Mouse (Mus musculus): ENCODE measurements around the gene Odc1.

The Odc1 gene

DNA sequence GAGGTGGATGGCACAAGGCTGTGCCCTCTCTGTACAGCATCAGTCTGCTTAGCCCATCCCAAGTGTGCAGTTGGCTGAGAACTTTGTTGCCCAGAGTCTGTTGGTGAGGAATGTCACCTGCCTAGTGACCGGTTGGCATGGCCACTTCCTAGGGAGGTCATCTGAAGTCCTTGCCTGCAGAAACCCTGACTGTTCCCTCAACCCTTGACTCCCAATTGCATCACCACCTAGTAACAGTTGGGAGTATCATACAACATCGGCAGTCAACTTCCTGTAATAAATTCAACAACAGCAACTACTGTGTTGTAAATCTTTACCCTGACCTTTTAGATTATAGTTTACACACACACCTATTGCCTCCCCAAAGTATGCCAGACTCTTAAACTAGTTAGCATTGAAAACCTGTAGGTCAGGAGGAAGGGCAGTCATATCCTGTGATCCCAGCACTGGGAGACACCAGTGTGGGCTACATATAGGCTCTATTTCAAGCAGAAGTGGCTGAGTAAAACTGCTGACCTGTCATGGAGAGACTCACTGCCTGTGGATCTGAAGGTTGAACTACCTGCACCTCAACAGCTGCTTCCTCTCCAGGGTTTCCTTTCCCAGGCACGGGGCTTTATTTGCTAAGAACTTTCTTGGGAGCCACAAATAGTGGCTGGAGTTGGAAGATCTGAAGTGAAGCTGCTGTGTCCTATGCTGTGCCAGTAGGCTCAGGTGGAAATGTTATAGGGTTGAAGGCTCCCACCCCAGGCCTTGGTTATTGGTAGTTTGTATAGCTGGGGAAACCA lies 6.8 kb downstream of the Odc1 start:
- DNase-seq = no peak

- DNase-seq = no peak
These were observed 7.8 kb downstream of the Odc1 start for GRCm38 (mm10) chr12:17552420-17552819.

DNA sequence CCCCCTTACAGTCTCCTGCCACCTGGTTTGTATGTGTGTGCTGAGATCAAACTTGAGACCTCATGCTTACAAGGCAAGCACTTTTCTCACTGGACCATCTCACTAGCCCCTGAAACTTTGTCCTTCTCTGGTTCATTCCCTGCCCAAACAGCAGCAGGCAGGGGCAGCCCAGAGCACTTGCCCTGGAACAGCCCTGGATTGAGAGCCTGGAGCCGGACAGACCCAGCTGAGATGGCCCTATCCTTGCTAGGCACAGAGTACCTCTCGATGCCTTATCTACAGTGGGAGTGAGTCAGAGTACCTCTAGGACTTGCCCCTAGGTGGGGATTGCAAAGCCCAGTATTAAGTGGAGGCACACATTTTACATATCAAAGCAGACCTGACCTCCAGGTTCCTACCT lies 8.4 kb downstream of the Odc1 start:
- no peak for DNase-seq

- no peak for DNase-seq
These were observed 9.0 kb downstream of the Odc1 start for GRCm38 (mm10) chr12:17553627-17554026.

DNA sequence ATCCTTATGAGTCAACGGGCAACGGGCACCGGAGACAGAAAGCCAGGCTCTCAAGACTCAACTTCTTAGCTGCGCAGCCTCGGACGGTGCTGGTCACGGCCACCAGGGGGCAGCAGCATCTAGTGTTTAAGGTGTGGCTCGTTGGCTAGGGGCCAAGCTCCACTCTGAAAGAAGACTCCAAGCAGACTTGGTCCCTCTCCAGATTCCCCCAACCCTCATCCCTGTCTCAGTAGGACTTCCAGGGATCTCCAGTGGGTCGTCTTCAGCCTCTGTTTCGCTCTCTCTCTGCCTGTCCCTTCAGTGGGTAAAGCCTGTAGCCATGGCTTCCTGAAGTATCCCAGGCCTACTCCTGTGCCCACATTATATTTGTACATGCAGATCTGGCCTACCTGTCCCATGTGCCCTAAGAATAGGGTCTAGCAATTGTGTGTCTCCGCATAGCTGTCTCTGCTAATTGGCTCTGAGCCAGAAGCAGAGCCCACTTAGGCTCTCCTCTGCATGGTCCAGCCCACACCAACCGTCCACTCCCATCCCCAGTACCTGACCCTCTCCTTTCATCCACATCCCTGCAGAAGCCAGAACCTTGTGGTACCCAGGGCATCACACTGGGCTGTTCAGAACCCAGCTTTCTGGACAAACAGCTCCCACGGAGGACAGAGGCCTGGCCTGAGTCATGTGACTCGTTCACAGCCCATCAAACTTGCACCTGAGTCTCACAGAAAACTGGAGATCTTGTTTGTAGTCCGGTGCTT lies 9.8 kb downstream of the Odc1 start:
- peak; percentile 85 for DNase-seq

DNA sequence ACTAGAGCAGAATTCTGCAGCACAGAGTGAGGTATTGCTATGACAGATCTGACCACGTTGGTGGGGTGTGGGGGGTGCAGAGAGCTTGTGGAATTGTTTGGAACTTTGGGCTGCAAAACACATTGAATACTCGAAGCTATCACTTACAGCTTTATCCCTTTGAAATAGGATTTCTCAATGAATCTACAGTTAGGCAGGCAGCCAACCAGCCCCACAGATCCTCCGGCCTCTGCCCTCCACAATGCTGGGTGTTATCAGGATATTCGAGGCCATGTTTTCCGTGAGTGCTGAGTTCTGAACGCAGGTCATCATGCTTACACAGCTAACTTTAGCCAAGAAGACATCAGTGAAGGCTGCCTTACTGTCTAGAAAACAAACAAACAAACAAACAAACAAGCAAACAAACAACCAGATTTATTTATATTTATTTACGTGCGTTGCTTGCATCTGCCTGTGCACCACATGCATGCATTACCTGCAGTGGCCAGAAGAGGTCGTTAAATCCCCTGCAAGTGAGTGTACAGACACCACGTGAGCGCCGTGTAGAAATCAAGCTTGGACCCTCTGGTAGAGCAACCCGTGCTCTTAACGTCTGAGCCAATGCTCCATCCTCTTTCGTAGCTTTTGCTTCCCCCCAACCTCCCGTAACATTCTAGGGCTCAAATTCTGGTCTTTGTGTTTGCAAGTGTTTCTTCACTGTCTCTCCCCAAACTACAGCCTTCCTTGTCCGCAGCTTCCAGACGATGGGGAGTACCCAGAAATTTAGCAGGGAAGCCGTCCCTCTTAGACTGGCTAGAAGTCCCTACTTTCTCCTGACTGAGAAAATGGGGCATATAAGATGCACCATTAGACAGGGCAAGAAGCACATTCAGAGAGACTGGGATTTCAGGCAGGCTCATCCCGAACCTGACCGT lies 12.1 kb downstream of the Odc1 start:
- peak; percentile 47 for DNase-seq

GRCm38 (mm10) chr12:17557344-17557966 lies 12.9 kb downstream of the Odc1 start:
- DNase-seq = no peak

DNA sequence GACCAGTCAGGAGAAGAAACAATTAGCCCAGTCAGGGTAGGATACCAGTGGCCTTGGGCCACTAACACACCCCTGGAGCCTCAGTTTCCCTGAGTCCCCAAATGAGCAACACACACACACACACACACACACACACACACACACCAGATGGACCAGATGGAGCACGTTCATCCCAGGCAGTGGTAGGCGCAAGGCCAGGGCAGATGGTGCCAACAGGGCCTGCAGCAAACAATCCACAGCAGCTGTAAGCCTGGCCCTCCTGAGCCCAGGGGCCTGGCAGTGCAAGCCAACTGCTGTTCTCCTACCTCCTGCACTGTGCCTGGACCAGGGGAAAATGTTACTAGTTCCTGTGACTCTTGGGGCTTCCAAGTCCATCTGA lies 13.4 kb downstream of the Odc1 start:
- DNase-seq = no peak

DNA sequence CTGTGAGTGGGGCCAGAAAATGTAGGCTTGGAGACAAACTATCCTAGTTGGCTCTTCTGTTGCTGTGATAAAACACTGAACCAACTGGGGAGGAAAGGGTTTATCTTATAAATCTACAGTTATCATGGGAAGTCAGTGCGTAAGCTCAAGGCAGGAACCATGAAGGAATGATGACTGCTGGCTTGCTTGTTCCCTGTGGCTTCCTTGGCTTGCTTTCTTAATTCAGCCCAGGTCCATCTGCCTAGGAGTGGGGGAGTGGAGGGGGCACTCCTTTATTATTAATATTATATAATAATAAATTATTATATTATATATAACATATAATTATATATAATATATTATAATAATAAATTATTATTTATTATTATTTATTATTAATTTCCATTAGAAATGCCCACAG lies 17.8 kb downstream of the Odc1 start:
- DNase-seq = no peak

- DNase-seq = no peak
These were observed 20.9 kb downstream of the Odc1 start for GRCm38 (mm10) chr12:17565393-17566045.

GRCm38 (mm10) chr12:17566046-17566408 lies 21.4 kb downstream of the Odc1 start:
- DNase-seq = no peak

DNA sequence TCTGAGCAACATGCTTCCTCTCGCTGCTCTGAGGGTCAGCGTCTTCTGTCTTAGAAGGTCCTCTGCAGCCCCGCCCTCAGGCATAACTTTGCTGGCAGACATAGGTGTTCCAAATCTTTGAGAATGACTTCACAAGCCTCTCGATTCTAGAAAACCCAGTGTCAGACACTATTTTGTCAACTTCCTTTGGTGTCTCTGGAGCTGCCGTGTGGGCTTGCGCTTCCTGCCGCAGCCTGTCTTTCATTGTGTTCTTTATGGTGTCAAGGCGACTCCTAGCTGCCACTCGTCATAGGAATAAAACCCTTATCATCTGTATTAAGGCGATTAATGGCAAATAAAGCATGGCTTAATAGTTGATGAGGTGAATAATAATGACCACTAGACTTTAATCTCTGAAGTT lies 24.0 kb downstream of the Odc1 start:
- no peak for DNase-seq

DNA sequence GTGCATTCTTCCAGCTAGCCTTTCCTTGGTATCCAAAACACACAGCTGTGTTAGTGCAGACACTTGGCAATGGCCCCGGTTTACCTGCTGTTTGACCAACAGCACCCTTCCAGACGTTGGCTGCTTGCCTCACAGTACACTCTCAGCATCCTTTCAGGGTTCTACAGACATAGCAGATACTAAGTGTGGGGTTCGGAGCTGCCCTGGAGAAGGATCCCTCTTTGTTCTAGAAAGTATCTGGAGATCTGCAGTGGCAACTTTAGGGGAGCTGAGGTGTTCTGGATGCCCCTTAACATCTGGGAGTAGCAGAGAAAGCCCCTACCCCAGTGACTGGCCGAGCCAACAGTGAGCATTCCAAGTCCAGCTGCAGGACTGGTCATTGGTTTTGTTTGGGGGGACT lies 30.0 kb downstream of the Odc1 start:
- no peak for DNase-seq

- DNase-seq = no peak
These were observed 30.7 kb downstream of the Odc1 start for GRCm38 (mm10) chr12:17575156-17575910.

DNA sequence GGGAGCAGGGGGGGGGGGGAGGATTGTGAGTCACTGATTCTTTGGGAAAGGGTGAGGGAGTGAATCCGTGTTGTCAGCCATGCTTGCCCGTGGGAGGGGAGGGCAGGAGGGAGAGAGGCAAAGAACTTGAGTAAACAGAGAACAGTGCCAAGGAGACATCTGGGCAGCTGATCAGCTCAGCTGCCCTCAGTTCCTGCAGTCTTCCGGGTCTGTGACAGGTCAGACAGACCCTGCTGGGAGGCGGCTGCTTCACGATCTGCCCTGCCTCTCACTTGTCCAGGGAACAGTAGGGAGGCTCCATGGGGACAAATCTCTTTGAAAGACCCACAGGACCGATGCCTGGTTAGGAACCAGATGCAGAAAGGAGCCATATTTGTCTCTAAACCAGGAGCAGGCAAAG lies 31.4 kb downstream of the Odc1 start:
- DNase-seq = peak; percentile 52

- DNase-seq = no peak
These were observed 34.0 kb downstream of the Odc1 start for GRCm38 (mm10) chr12:17578601-17579000.

GRCm38 (mm10) chr12:17581001-17581400 lies 36.4 kb downstream of the Odc1 start:
- no peak for DNase-seq

DNA sequence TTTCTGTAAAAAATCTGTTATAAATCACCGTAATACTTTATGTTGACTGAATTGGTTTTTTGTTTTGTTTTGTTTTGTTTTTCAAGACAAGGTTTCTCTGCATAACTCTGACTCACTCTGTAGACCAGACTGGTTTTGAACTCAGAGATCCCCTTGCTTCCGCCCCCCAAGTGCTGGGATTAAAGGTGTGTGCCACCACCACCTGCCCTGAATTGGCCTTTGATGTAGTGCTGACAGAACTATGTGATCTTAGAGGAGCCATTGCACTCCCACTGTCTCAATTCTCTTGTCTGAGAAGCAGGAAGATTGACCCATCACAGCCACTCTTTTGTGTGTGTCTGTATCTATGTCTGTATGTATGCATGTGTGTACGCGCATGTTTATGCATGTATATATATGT lies 37.8 kb downstream of the Odc1 start:
- no peak for DNase-seq

DNA sequence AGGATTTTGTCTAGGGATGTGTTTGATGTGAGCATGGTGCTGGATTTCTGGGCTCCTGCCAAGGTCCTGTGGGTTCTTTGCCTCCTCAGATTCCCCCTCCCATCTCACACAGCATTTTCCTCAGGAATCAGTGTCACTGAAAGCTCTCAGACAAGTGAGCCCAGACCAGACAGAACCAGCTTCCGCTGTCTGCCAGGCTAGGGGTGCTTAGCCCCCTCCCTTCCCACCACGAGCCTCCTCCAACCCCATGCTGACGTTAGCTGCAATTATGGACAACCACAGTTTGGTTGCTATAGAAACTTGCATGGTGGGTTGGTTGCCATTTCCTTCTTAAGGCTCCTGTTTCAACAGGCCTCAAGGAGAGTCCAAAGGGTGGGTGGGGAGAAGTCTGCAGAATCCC lies 39.3 kb downstream of the Odc1 start:
- no peak for DNase-seq

DNA sequence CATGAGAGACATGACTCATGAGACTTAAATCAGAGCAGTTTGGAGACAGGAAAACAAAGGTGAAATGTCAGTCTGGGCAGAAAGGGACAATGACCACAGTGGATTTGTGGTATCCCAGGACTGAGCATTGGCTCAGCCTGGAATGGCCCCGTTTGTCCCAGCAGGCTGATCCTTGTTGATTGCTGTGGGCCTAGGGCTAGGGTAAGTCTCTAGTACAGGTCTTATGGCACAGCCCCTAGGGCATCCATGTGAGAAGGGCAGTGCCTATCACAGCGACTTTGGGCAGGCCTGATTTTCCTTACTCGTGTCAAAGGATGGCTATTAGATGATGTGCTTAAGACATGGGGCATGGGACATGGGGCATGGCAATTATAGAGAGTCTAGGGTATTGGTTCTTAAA lies 41.4 kb downstream of the Odc1 start:
- no peak for DNase-seq

DNA sequence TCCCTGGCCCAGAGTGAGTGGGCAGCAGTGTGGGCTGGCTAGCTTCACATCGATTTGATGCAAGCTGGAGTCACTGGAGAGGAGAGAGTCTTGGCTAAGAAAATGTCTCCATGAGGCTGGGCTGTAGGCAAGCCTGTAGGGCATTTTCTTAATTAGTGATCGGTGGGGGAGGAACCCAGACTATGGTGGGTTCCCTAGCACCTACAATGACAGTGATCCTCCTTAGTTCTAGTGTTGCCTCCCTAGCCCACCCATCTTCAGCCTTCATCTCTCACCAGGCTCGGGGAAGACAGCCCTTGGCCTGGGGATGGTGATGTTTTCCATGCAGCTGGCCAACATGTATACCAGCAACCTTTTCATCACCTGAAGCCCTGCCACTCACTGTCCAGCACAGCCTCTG lies 43.8 kb downstream of the Odc1 start:
- DNase-seq = no peak

Data from kidney, adult 11 months (tissue).